Comparison of ENCODE assay signal across 11 mouse cellular contexts in genomic region chr2:156356031-156356430, GRCm38 (mm10). TPM values are rescaled to one million over a fixed set of nuclear protein-coding genes. Genes with fewer than 3 reads are reported as not detected.
DNase-seq lines count a peak whose midpoint lies in the region; ATAC-seq and TF ChIP-seq lines count a peak whose summit lies in the region.
"Had no signal": no experiment of that assay in that cellular context is flagged by ENCODE, and none has a peak within 500 bp of the region (broad histone marks: within the 10 kb centered on the region; RNA-seq: fewer than 3 reads in every experiment).

No protein-coding gene starts in this region.

- H3K9ac ChIP-seq in forebrain, embryonic 15.5 days (replicated peaks), result no peak overlapping the region
- H3K9ac ChIP-seq in forebrain, postnatal 0 days, result no peak overlapping the region
- H3K9ac ChIP-seq: embryonic facial prominence, embryonic 15.5 days; liver, embryonic 13.5 days had no signal

- intact Hi-C loops in left cerebral cortex, postnatal 4 days (cut with DNase I), result no loop called here

- no peak for TF ChIP-seq CTCF in lung, adult 2 months (IDR thresholded peaks at IDR 0.05; ENCODE audit: insufficient read depth, low read length)
- no peak for TF ChIP-seq CTCF in forebrain, postnatal 0 days (IDR thresholded peaks at IDR 0.05; ENCODE audit: low read depth)

- WGBS in forebrain, embryonic 15.5 days, result 31% methylated on average over 7 of the region's 7 CpGs
- WGBS in forebrain, embryonic 10.5 days, result 79% methylated on average over 7 of the region's 7 CpGs
- WGBS in lung, adult 2 months, result 68% methylated on average over 7 of the region's 7 CpGs
- 19% methylated on average over 7 of the region's 7 CpGs for WGBS in forebrain, postnatal 0 days

- 0 out of 2 replicates have a peak, but pooled peaks have one; percentile 58 for ATAC-seq in forebrain, embryonic 15.5 days (replicated peaks)
- ATAC-seq in forebrain, postnatal 0 days, result peak; percentile 63; the same call in 1 of the 2 replicates

- H3K4me3 ChIP-seq in forebrain, embryonic 15.5 days, result no peak overlapping the region
- H3K4me3 ChIP-seq in forebrain, embryonic 10.5 days, result no peak overlapping the region
- no peak overlapping the region for H3K4me3 ChIP-seq in lung, adult 2 months (replicated peaks; ENCODE audit: extremely low read depth, low read depth, low read length)
- H3K4me3 ChIP-seq in forebrain, postnatal 0 days (ENCODE audit: low read depth, low read length), result no peak overlapping the region
- H3K4me3 ChIP-seq: embryonic facial prominence, embryonic 15.5 days; liver, embryonic 13.5 days had no signal

- no peaks in the 10 kb centered on the region for H3K27me3 ChIP-seq in forebrain, embryonic 15.5 days
- no peaks in the 10 kb centered on the region for H3K27me3 ChIP-seq in forebrain, embryonic 10.5 days (ENCODE audit: poor library complexity, severe bottlenecking)
- no peaks in the 10 kb centered on the region for H3K27me3 ChIP-seq in forebrain, postnatal 0 days (ENCODE audit: insufficient read depth, low read length)
- H3K27me3 ChIP-seq: embryonic facial prominence, embryonic 15.5 days; liver, embryonic 13.5 days had no signal

- no peak for TF ChIP-seq POLR2A in lung, adult 2 months (IDR thresholded peaks at IDR 0.05; ENCODE audit: borderline replicate concordance, extremely low read depth, low read depth, low read length)

- H3K9me3 ChIP-seq in forebrain, embryonic 15.5 days, result no peaks in the 10 kb centered on the region
- no peaks in the 10 kb centered on the region for H3K9me3 ChIP-seq in forebrain, embryonic 10.5 days
- H3K9me3 ChIP-seq in forebrain, postnatal 0 days (ENCODE audit: low read length), result no peaks in the 10 kb centered on the region
- H3K9me3 ChIP-seq: embryonic facial prominence, embryonic 15.5 days; liver, embryonic 13.5 days had no signal

- H3K36me3 ChIP-seq in forebrain, embryonic 15.5 days, result no peaks in the 10 kb centered on the region
- no peaks in the 10 kb centered on the region for H3K36me3 ChIP-seq in forebrain, embryonic 10.5 days (replicated peaks)
- H3K36me3 ChIP-seq in forebrain, postnatal 0 days (ENCODE audit: insufficient read depth), result no peaks in the 10 kb centered on the region
- H3K36me3 ChIP-seq: embryonic facial prominence, embryonic 15.5 days; liver, embryonic 13.5 days had no signal

- no peak for DNase-seq in forebrain, embryonic 10.5 days (ENCODE audit: extremely low spot score, low spot score)
- DNase-seq in lung, postnatal 10 days, result peak; percentile 36
- no peak for DNase-seq in lung, adult 2 months
- peak; percentile 58 for DNase-seq in forebrain, postnatal 0 days
- DNase-seq in left cerebral cortex, postnatal 4 days, result peak; percentile 73
- no peak for DNase-seq in adrenal gland, adult 8-10 months
- no peak for DNase-seq in urinary bladder, adult 18-20 months (ENCODE audit: low spot score in 2 of 2)
- DNase-seq: liver, embryonic 13.5 days; thymus, adult 2 months had no signal

- peak overlapping the region; percentile 50 for H3K27ac ChIP-seq in forebrain, embryonic 15.5 days (replicated peaks)
- no peak overlapping the region for H3K27ac ChIP-seq in forebrain, embryonic 10.5 days
- no peak overlapping the region; the same call in 1 of the 2 replicates for H3K27ac ChIP-seq in forebrain, postnatal 0 days (ENCODE audit: low read depth, low read length)
- H3K27ac ChIP-seq: embryonic facial prominence, embryonic 15.5 days; liver, embryonic 13.5 days had no signal

- H3K4me2 ChIP-seq in forebrain, embryonic 15.5 days (replicated peaks), result no peak overlapping the region
- H3K4me2 ChIP-seq in forebrain, postnatal 0 days (ENCODE audit: low read depth), result no peak overlapping the region
- H3K4me2 ChIP-seq: embryonic facial prominence, embryonic 15.5 days; liver, embryonic 13.5 days had no signal

- peaks cover 9% of the 10 kb centered on the region; the same call in 1 of the 2 replicates for H3K4me1 ChIP-seq in forebrain, embryonic 15.5 days
- H3K4me1 ChIP-seq in forebrain, embryonic 10.5 days, result no peaks in the 10 kb centered on the region
- no peaks in the 10 kb centered on the region for H3K4me1 ChIP-seq in lung, adult 2 months (ENCODE audit: control insufficient read depth, insufficient read depth, low read length)
- H3K4me1 ChIP-seq in forebrain, postnatal 0 days (ENCODE audit: insufficient read depth), result no peaks in the 10 kb centered on the region
- H3K4me1 ChIP-seq: embryonic facial prominence, embryonic 15.5 days; liver, embryonic 13.5 days had no signal

RNA-seq across cellular contexts. Expression of gene Scand1, which starts 43.5 kb away (rescaled TPM):
- 93.0 and 99.8 TPM in 2 replicates for polyA plus RNA-seq in forebrain, embryonic 15.5 days (2015; fragmentation: Nextera tagmentation; extraction: Ambion mirVana)
- polyA plus RNA-seq in forebrain, embryonic 10.5 days (2016; fragmentation: Nextera tagmentation; extraction: Ambion mirVana), result 49.0 and 52.1 TPM in 2 replicates
- polyA plus RNA-seq in lung, adult 2 months (2012; rRNA removed), result 157 and 282 TPM in 2 replicates
- total RNA-seq in forebrain, postnatal 0 days (2014; rRNA removed), result 204 and 242 TPM in 2 replicates
- polyA plus RNA-seq in forebrain, postnatal 0 days (2015; fragmentation: Nextera tagmentation; extraction: Ambion mirVana), result 134 and 170 TPM in 2 replicates
- 100 to 1,000 TPM in 1 of 2 experiments, 10 to 100 TPM in 1; 96.9 to 106 TPM for total RNA-seq in left cerebral cortex, postnatal 4 days (2021)
- total RNA-seq in adrenal gland, adult 8-10 months (2022), result 100 to 1,000 TPM in 3 of 4 experiments, 10 to 100 TPM in 1; 98.3 to 137 (median 105) TPM

RNA-seq across cellular contexts. Expression of gene Cnbd2, which starts 43.9 kb away (rescaled TPM):
- 6.6 and 6.8 TPM in 2 replicates for polyA plus RNA-seq in forebrain, embryonic 15.5 days (2015; fragmentation: Nextera tagmentation; extraction: Ambion mirVana)
- polyA plus RNA-seq in forebrain, embryonic 10.5 days (2016; fragmentation: Nextera tagmentation; extraction: Ambion mirVana), result 2.5 and 2.6 TPM in 2 replicates
- 0.96 and 1.2 TPM in 2 replicates for polyA plus RNA-seq in lung, adult 2 months (2012; rRNA removed)
- 3.9 and 7.0 TPM in 2 replicates for total RNA-seq in forebrain, postnatal 0 days (2014; rRNA removed)
- 9.1 and 10.0 TPM in 2 replicates for polyA plus RNA-seq in forebrain, postnatal 0 days (2015; fragmentation: Nextera tagmentation; extraction: Ambion mirVana)
- 1 to 10 TPM; 4.1 to 4.7 TPM for total RNA-seq in left cerebral cortex, postnatal 4 days (2021)
- total RNA-seq in adrenal gland, adult 8-10 months (2022), result 1 to 10 TPM; 2.4 to 5.1 (median 3.2) TPM

Comparison
In these comparisons a context has a peak if more than half of its experiments do, and no peak if none do; other contexts are left out.
1. DNase-seq: peak in lung, postnatal 10 days (single experiment), forebrain, postnatal 0 days (single experiment) and left cerebral cortex, postnatal 4 days (single experiment); none in forebrain, embryonic 10.5 days (single experiment), lung, adult 2 months (single experiment), adrenal gland, adult 8-10 months (single experiment) and urinary bladder, adult 18-20 months (0 of 2).